Mouse (Mus musculus) neural tube, embryonic 11.5 days (tissue): ENCODE data around the gene Trp63. TPM values are rescaled to one million over a fixed set of nuclear protein-coding genes. Genes with fewer than 3 reads are reported as not detected.

Experiments
- ATAC-seq: fragments of 200-750 bp; cut with Nextera tagmentation; 2 replicates; pipeline ENCODE4 v1.8.0; 2017; ENCODE audit warnings: moderate number of reproducible peaks, mild to moderate bottlenecking, moderate TSS enrichment, moderate library complexity; ENCODE audit not compliant: insufficient read depth, low FRiP score, low TSS enrichment
- DNase-seq: peaks from one replicate; pipeline ENCODE4 v3.0.0-alpha.2; 2015; ENCODE audit warnings: low spot score
- H3K27ac ChIP-seq: fragments of 300-500 bp; sonication (generic); 2 replicates; pipeline ENCODE4 v1.5.1; 2014; ENCODE audit warnings: low read depth, mild to moderate bottlenecking, low read length
- H3K27me3 ChIP-seq: fragments of 300-500 bp; sonication (generic); 2 replicates; pipeline ENCODE4 v1.6.1; 2014; ENCODE audit warnings: mild to moderate bottlenecking, low read length, mixed read lengths; ENCODE audit not compliant: control insufficient read depth, insufficient read depth
- H3K36me3 ChIP-seq: fragments of 300-500 bp; sonication (generic); 2 replicates; pipeline ENCODE4 v1.6.1; 2014; ENCODE audit warnings: mild to moderate bottlenecking, low read length, moderate library complexity, mixed read lengths; ENCODE audit not compliant: control insufficient read depth, insufficient read depth
- H3K4me1 ChIP-seq: fragments of 300-500 bp; sonication (generic); 2 replicates; pipeline ENCODE4 v1.6.1; 2014; ENCODE audit warnings: low read length, mixed read lengths; ENCODE audit not compliant: control insufficient read depth, insufficient read depth
- H3K4me2 ChIP-seq: fragments of 300-500 bp; sonication (generic); 2 replicates; pipeline ENCODE4 v1.6.1; 2014; ENCODE audit warnings: low read depth, mild to moderate bottlenecking, moderate library complexity
- H3K4me3 ChIP-seq: fragments of 300-500 bp; sonication (generic); 2 replicates; pipeline ENCODE4 v1.5.1; 2014; ENCODE audit warnings: low read depth, low read length
- H3K9ac ChIP-seq: fragments of 300-500 bp; sonication (generic); 2 replicates; pipeline ENCODE4 v1.6.1; 2014; ENCODE audit warnings: mild to moderate bottlenecking, low read length
- H3K9me3 ChIP-seq: fragments of 300-500 bp; sonication (generic); 2 replicates; pipeline ENCODE4 v1.6.1; 2016; ENCODE audit warnings: low read length; ENCODE audit not compliant: control insufficient read depth
- WGBS: fragments of 180-500 bp; shearing (Covaris S2); extraction: QIAGEN DNeasy Blood & Tissue Kit; methylation state at CpG from one replicate; pipeline ENCODE4 v1.1.7; 2014; 5-methylcytosine and 5-hydroxymethylcytosine counted together
- polyA plus RNA-seq: library from polyadenylated mRNA; unstranded; fragments of >200 nt; fragmentation: Nextera tagmentation; extraction: Ambion mirVana; gene quantifications from 2 replicates; pipeline ENCODE4 v1.2.1, GENCODE M21; 2014

Gene Trp63
- polyA plus RNA-seq, 1 experiment from 2014 or later, result 5.5 TPM

DNA sequence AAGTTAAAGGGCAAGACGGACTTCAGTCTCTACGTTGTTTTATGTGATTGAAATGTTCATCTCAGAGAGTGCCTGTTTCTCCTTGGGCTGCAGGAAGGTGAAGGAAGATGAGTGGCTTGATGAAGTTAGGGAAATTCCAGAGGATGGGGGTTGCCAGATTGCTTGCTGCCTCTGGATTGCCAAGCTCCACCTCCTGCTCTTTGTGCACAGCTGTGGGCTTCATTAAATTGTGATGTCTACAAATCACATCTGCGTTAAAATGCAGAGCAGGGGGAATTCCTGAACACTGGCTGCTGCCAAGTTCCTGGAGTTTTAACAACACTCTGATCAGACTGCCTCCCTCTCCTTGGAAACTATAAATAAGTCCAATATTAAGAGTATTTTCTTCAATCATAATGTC, 63.2 kb downstream of the Trp63 start:
- DNase-seq, result peak; percentile 14

DNA sequence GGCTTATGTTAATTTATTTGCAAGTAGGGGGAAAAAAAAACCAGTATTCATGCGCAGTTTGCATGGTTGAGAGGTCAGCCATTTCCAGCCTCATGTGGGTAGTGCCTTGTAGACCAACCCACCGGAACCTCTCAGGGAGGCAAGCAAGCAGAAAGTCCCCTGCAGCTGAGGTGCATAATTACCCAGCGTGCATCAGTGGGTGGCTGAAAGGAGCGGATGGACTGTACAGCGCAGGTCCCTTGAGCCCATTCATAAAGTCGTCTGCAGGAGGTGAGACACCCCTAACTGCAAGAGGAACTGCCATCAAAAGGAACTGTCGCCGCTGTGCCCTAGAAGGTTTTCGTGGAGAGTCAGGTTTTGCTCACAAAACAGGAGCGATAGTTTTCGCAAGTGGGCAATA, 68.3 kb downstream of the Trp63 start:
- no peak for DNase-seq
- Histone ChIP-seq H3K27me3 (no peaks in the 10 kb centered on the region), H3K4me3 (no peak overlapping the region), H3K4me1 (no peaks in the 10 kb centered on the region), H3K9me3 (no peaks in the 10 kb centered on the region), H3K36me3 (no peaks in the 10 kb centered on the region), H3K27ac (no peak overlapping the region), H3K9ac (no peak overlapping the region), H3K4me2 (no peak overlapping the region)
- 0 out of 2 replicates have a peak, but pooled peaks have one; percentile 50 for ATAC-seq
- WGBS, result 76% methylated on average over 11 of the region's 11 CpGs

More for the DNA sequence above, 63.2 kb downstream of the Trp63 start:
- ATAC-seq, result no peak
- WGBS, result 24% methylated on average over 3 of the region's 3 CpGs
- no peaks in the 10 kb centered on the region for H3K4me1 ChIP-seq
- H3K9ac ChIP-seq, result no peak overlapping the region
- no peaks in the 10 kb centered on the region for H3K9me3 ChIP-seq
- H3K27ac ChIP-seq, result no peak overlapping the region
- no peaks in the 10 kb centered on the region for H3K36me3 ChIP-seq
- H3K4me3 ChIP-seq, result no peak overlapping the region
- H3K4me2 ChIP-seq, result no peak overlapping the region
- H3K27me3 ChIP-seq, result no peaks in the 10 kb centered on the region

- DNase-seq, result no peak
- Histone ChIP-seq H3K4me1 (no peaks in the 10 kb centered on the region), H3K9ac (no peak overlapping the region), H3K27ac (no peak overlapping the region), H3K9me3 (no peaks in the 10 kb centered on the region), H3K27me3 (no peaks in the 10 kb centered on the region), H3K4me2 (no peak overlapping the region), H3K36me3 (no peaks in the 10 kb centered on the region), H3K4me3 (no peak overlapping the region)
- ATAC-seq, result no peak
- 88% methylated on average over 2 of the region's 2 CpGs for WGBS
These were observed 74.5 kb downstream of the Trp63 start for GRCm38 (mm10) chr16:25758108-25758507.

GRCm38 (mm10) chr16:25765549-25765948, 82.0 kb downstream of the Trp63 start:
- H3K36me3 ChIP-seq, result no peaks in the 10 kb centered on the region
- H3K27me3 ChIP-seq, result no peaks in the 10 kb centered on the region
- ATAC-seq (no peak), DNase-seq (no peak)
- H3K27ac ChIP-seq, result no peak overlapping the region
- H3K4me1 ChIP-seq, result no peaks in the 10 kb centered on the region
- no peak overlapping the region for H3K4me3 ChIP-seq
- no peak overlapping the region for H3K9ac ChIP-seq
- WGBS, result 86% methylated on average over 5 of the region's 5 CpGs
- no peaks in the 10 kb centered on the region for H3K9me3 ChIP-seq
- H3K4me2 ChIP-seq, result no peak overlapping the region

DNA sequence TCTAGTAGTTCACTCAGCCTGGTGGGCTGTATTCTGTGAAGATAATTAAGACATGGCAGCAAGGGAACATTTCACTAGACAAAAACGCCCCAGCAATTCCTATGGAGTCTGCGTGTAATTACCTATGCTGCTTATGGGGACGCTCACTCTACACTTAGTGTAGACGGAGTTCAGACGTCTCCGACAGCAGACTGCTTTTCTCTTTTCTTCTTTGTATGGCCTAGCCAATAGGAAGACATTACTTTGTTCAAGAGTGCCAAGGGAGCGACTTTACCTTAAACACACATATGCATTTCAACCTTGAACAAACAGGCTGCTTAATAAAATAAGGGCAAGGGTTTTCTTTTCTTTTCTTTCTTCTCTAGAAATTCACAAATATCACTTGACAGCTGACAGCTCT, 91.0 kb downstream of the Trp63 start:
- H3K9ac ChIP-seq, result no peak overlapping the region
- no peak for ATAC-seq
- no peak overlapping the region for H3K4me3 ChIP-seq
- 76% methylated on average over 7 of the region's 7 CpGs for WGBS
- no peaks in the 10 kb centered on the region for H3K9me3 ChIP-seq
- H3K4me1 ChIP-seq, result no peaks in the 10 kb centered on the region
- DNase-seq, result no peak
- no peaks in the 10 kb centered on the region for H3K36me3 ChIP-seq
- no peak overlapping the region for H3K27ac ChIP-seq
- H3K4me2 ChIP-seq, result no peak overlapping the region
- H3K27me3 ChIP-seq, result no peaks in the 10 kb centered on the region

- Histone ChIP-seq H3K4me1 (no peaks in the 10 kb centered on the region), H3K9ac (no peak overlapping the region), H3K36me3 (no peaks in the 10 kb centered on the region), H3K9me3 (no peaks in the 10 kb centered on the region), H3K27ac (no peak overlapping the region), H3K4me3 (no peak overlapping the region), H3K4me2 (no peak overlapping the region), H3K27me3 (no peaks in the 10 kb centered on the region)
- ATAC-seq (no peak), DNase-seq (no peak)
- 81% methylated on average over 1 of the region's 1 CpGs for WGBS
These were observed 93.9 kb downstream of the Trp63 start for GRCm38 (mm10) chr16:25777501-25777900.

DNA sequence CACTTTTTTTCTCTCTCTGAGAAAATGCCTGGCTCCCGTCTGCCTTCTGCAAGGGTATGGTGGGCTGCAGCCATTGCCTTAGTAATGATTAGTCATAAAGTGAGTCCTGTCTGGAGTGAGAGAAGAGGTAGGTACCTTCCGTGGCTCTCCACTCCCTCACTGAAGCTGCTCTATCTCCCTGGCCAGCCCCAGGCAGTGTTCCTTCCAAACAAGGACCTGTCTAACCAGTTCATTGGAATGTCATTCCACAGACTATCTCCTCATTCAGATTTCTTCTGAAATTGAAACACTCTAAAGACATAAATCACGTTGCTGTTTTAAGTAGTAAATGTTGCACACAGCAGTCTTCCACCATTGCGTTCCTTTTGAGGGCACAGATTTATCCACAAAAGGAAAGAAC, 96.4 kb downstream of the Trp63 start:
- ATAC-seq, result no peak
- no peaks in the 10 kb centered on the region for H3K9me3 ChIP-seq
- WGBS, result 72% methylated on average over 4 of the region's 4 CpGs
- H3K27ac ChIP-seq, result no peak overlapping the region
- no peak for DNase-seq
- H3K4me2 ChIP-seq, result no peak overlapping the region
- H3K27me3 ChIP-seq, result no peaks in the 10 kb centered on the region
- H3K4me1 ChIP-seq, result no peaks in the 10 kb centered on the region
- no peak overlapping the region for H3K4me3 ChIP-seq
- H3K9ac ChIP-seq, result no peak overlapping the region
- no peaks in the 10 kb centered on the region for H3K36me3 ChIP-seq

DNA sequence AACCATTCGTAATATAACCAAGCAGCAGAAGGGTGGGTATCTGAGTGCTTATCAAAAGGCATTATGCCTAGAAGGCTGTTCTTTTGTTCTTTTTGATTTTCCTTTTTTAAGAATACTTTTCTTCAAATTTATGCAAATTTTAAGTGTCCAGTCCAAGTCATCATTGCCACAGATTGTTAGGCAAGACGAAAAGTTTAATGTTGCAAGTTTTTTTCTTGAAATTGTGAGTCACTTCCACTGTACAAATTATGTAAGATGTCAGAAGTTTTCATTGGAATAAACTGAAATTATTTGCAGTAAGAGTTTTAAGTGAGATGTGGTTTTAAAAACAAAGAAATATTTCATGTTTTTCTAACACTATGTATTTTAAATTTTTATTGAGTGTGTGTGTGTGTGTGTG, 100.7 kb downstream of the Trp63 start:
- Histone ChIP-seq H3K9me3 (no peaks in the 10 kb centered on the region), H3K36me3 (no peaks in the 10 kb centered on the region), H3K4me2 (no peak overlapping the region), H3K27ac (no peak overlapping the region), H3K9ac (no peak overlapping the region), H3K4me1 (no peaks in the 10 kb centered on the region), H3K4me3 (no peak overlapping the region), H3K27me3 (no peaks in the 10 kb centered on the region)
- DNase-seq (no peak), ATAC-seq (no peak)
- 86% methylated on average over 2 of the region's 2 CpGs for WGBS

GRCm38 (mm10) chr16:25786457-25786856, 102.9 kb downstream of the Trp63 start:
- no peak for DNase-seq
- Histone ChIP-seq H3K4me1 (no peaks in the 10 kb centered on the region), H3K9me3 (no peaks in the 10 kb centered on the region), H3K9ac (no peak overlapping the region), H3K4me2 (no peak overlapping the region), H3K27ac (no peak overlapping the region), H3K27me3 (no peaks in the 10 kb centered on the region), H3K36me3 (no peaks in the 10 kb centered on the region), H3K4me3 (no peak overlapping the region)
- WGBS, result 85% methylated on average over 5 of the region's 5 CpGs
- no peak for ATAC-seq
